Mouse (Mus musculus): ENCODE measurements around the gene Abcb6. TPM values are rescaled to one million over a fixed set of nuclear protein-coding genes. Genes with fewer than 3 reads are reported as not detected.

Abcb6 gene
- 25.8 and 25.9 TPM in 2 replicates for polyA plus RNA-seq (2012; rRNA removed)

GRCm38 (mm10) chr1:75180105-75180590 lies at the start of gene Abcb6:
Gene Abcb6 (minus strand): TSS chr1:75180392.

GRCm38 (mm10) chr1:75219531-75219930 lies 39.3 kb upstream of the Abcb6 start, which contains the start of gene Tuba4a:
Gene Tuba4a (minus strand): TSS chr1:75219865.

GRCm38 (mm10) chr1:75210136-75211087 lies 30.2 kb upstream of the Abcb6 start, which contains the start of the genes Glb1l and Stk16:
Gene Glb1l (minus strand): TSS chr1:75210813.
Gene Stk16 (plus strand): TSS chr1:75210838.

GRCm38 (mm10) chr1:75191622-75192402 lies 11.6 kb upstream of the Abcb6 start, which contains the start of the genes Ankzf1 and Atg9a:
Gene Ankzf1 (plus strand): TSS chr1:75192151.
Gene Atg9a (minus strand): TSS chr1:75192196.

GRCm38 (mm10) chr1:75168472-75169464 lies 11.4 kb downstream of the Abcb6 start, which contains the start of gene Zfand2b:
Gene Zfand2b (plus strand): TSS chr1:75168646.

GRCm38 (mm10) chr1:75142301-75143261 lies 37.6 kb downstream of the Abcb6 start, which contains the start of the genes Cnppd1 and Retreg2:
Gene Cnppd1 (minus strand): TSS chr1:75142711.
Gene Retreg2 (plus strand): TSS chr1:75142778.

GRCm38 (mm10) chr1:75133421-75134207 lies 46.6 kb downstream of the Abcb6 start, which contains the start of gene Slc23a3:
Gene Slc23a3 (minus strand): TSS chr1:75133890.

GRCm38 (mm10) chr1:75124346-75125321 lies 55.6 kb downstream of the Abcb6 start, which contains the start of gene Nhej1:
Gene Nhej1 (minus strand): TSS chr1:75125200.

Other genes with a start within 250 kb of the Abcb6 start
- not detected in 2 replicates for gene Cfap65, start 244.8 kb downstream of the Abcb6 start, polyA plus RNA-seq (2012; rRNA removed)
- gene Ihh, start 228.7 kb downstream of the Abcb6 start, polyA plus RNA-seq (2012; rRNA removed): 7.8 and 8.2 TPM in 2 replicates
- gene Nhej1, start 55.2 kb downstream of the Abcb6 start, polyA plus RNA-seq (2012; rRNA removed): 2.2 and 2.3 TPM in 2 replicates
- 1.2 TPM in 2 replicates for gene Slc23a3, start 46.5 kb downstream of the Abcb6 start, polyA plus RNA-seq (2012; rRNA removed)
- 26.9 and 31.0 TPM in 2 replicates for gene Cnppd1, start 37.7 kb downstream of the Abcb6 start, polyA plus RNA-seq (2012; rRNA removed)
- 50.7 and 54.5 TPM in 2 replicates for gene Retreg2, start 37.6 kb downstream of the Abcb6 start, polyA plus RNA-seq (2012; rRNA removed)
- 41.4 and 42.2 TPM in 2 replicates for gene Zfand2b, start 11.7 kb downstream of the Abcb6 start, polyA plus RNA-seq (2012; rRNA removed)
- 11.0 and 13.7 TPM in 2 replicates for gene Ankzf1, start 11.8 kb upstream of the Abcb6 start, polyA plus RNA-seq (2012; rRNA removed)
- gene Atg9a, start 11.8 kb upstream of the Abcb6 start, polyA plus RNA-seq (2012; rRNA removed): 22.2 and 26.3 TPM in 2 replicates
- gene Glb1l, start 30.4 kb upstream of the Abcb6 start, polyA plus RNA-seq (2012; rRNA removed): 4.7 and 4.9 TPM in 2 replicates
- gene Stk16, start 30.4 kb upstream of the Abcb6 start, polyA plus RNA-seq (2012; rRNA removed): 104 and 122 TPM in 2 replicates
- 103 and 117 TPM in 2 replicates for gene Tuba4a, start 39.5 kb upstream of the Abcb6 start, polyA plus RNA-seq (2012; rRNA removed)
- gene A630095N17Rik, start 51.7 kb upstream of the Abcb6 start, polyA plus RNA-seq (2012; rRNA removed): not detected in 2 replicates
- 20.3 and 23.9 TPM in 2 replicates for gene Dnajb2, start 56.0 kb upstream of the Abcb6 start, polyA plus RNA-seq (2012; rRNA removed)
- 0.10 TPM in 2 replicates for gene Ptprn, start 84.1 kb upstream of the Abcb6 start, polyA plus RNA-seq (2012; rRNA removed)
- not detected in 2 replicates for gene Resp18, start 98.0 kb upstream of the Abcb6 start, polyA plus RNA-seq (2012; rRNA removed)
- 61.8 and 63.4 TPM in 2 replicates for gene Dnpep, start 137.6 kb upstream of the Abcb6 start, polyA plus RNA-seq (2012; rRNA removed)
- gene Des, start 179.9 kb upstream of the Abcb6 start, polyA plus RNA-seq (2012; rRNA removed): 2.0 and 2.2 TPM in 2 replicates
- gene Speg, start 194.9 kb upstream of the Abcb6 start, polyA plus RNA-seq (2012; rRNA removed): 4.9 and 6.9 TPM in 2 replicates